Mouse (Mus musculus): Measurements from ENCODE around the gene Nfrkb.

The Nfrkb gene

GRCm38 (mm10) chr9:31422143-31422542 is 36.2 kb downstream of the Nfrkb start:
- DNase-seq (ENCODE audit: low read depth in 1 of 2, low spot score in 2 of 2): no peak

- DNase-seq (ENCODE audit: low read depth in 1 of 2, low spot score in 2 of 2): no peak
Measured at GRCm38 (mm10) chr9:31428971-31429370, 43.0 kb downstream of the Nfrkb start.

GRCm38 (mm10) chr9:31430011-31430410 is 44.0 kb downstream of the Nfrkb start:
- DNase-seq (ENCODE audit: low read depth in 1 of 2, low spot score in 2 of 2): no peak

- DNase-seq (ENCODE audit: low read depth in 1 of 2, low spot score in 2 of 2): no peak
Measured at GRCm38 (mm10) chr9:31431751-31432150, 45.8 kb downstream of the Nfrkb start.

GRCm38 (mm10) chr9:31432336-31432975 is 46.5 kb downstream of the Nfrkb start:
- no peak for DNase-seq (ENCODE audit: low read depth in 1 of 2, low spot score in 2 of 2)

GRCm38 (mm10) chr9:31433431-31433830 is 47.4 kb downstream of the Nfrkb start:
- no peak for DNase-seq (ENCODE audit: low read depth in 1 of 2, low spot score in 2 of 2)

GRCm38 (mm10) chr9:31435415-31435814 is 49.4 kb downstream of the Nfrkb start:
- no peak for DNase-seq (ENCODE audit: low read depth in 1 of 2, low spot score in 2 of 2)

- DNase-seq (ENCODE audit: low read depth in 1 of 2, low spot score in 2 of 2): no peak
Measured at GRCm38 (mm10) chr9:31437861-31438260, 51.9 kb downstream of the Nfrkb start.

GRCm38 (mm10) chr9:31438834-31439233 is 52.8 kb downstream of the Nfrkb start:
- no peak for DNase-seq (ENCODE audit: low read depth in 1 of 2, low spot score in 2 of 2)

- no peak for DNase-seq (ENCODE audit: low read depth in 1 of 2, low spot score in 2 of 2)
Measured at GRCm38 (mm10) chr9:31439341-31439740, 53.3 kb downstream of the Nfrkb start.

- DNase-seq (ENCODE audit: low read depth in 1 of 2, low spot score in 2 of 2): no peak
Measured at GRCm38 (mm10) chr9:31440366-31440765, 54.4 kb downstream of the Nfrkb start.

- no peak for DNase-seq (ENCODE audit: low read depth in 1 of 2, low spot score in 2 of 2)
Measured at GRCm38 (mm10) chr9:31441487-31441886, 55.5 kb downstream of the Nfrkb start.

- no peak for DNase-seq (ENCODE audit: low read depth in 1 of 2, low spot score in 2 of 2)
Measured at GRCm38 (mm10) chr9:31444236-31444635, 58.2 kb downstream of the Nfrkb start.

- DNase-seq (ENCODE audit: low read depth in 1 of 2, low spot score in 2 of 2): no peak
Measured at GRCm38 (mm10) chr9:31449145-31449772, 63.3 kb downstream of the Nfrkb start.

- no peak for DNase-seq (ENCODE audit: low read depth in 1 of 2, low spot score in 2 of 2)
Measured at GRCm38 (mm10) chr9:31452166-31452565, 66.2 kb downstream of the Nfrkb start.

GRCm38 (mm10) chr9:31454356-31454755 is 68.4 kb downstream of the Nfrkb start:
- no peak for DNase-seq (ENCODE audit: low read depth in 1 of 2, low spot score in 2 of 2)

- no peak for DNase-seq (ENCODE audit: low read depth in 1 of 2, low spot score in 2 of 2)
Measured at GRCm38 (mm10) chr9:31463190-31463589, 77.2 kb downstream of the Nfrkb start.

- no peak for DNase-seq (ENCODE audit: low read depth in 1 of 2, low spot score in 2 of 2)
Measured at GRCm38 (mm10) chr9:31463692-31464474, 77.9 kb downstream of the Nfrkb start, which contains the start of gene Tmem45b. TSS of gene Tmem45b (minus strand) at chr9:31464462.

Data from monocyte, adult 2 months (primary cell).